Mouse (Mus musculus) thymus, postnatal 0 days (tissue): ENCODE measurements around the gene Ambra1. TPM values are rescaled to one million over a fixed set of nuclear protein-coding genes. Genes with fewer than 3 reads are reported as not detected.

Experiments
- DNase-seq: peaks from one replicate; pipeline ENCODE4 v3.0.0-alpha.2; 2015; ENCODE audit warnings: low spot score
- polyA plus RNA-seq: library from polyadenylated mRNA; unstranded; fragments of >200 nt; fragmentation: Nextera tagmentation; extraction: Ambion mirVana; gene quantifications from 2 replicates; pipeline ENCODE4 v1.2.1, GENCODE M21; 2015

Gene Ambra1
- 12.7 and 13.0 TPM in 2 replicates for polyA plus RNA-seq

- DNase-seq, result peak; percentile 90
Observed at GRCm38 (mm10) chr2:91729971-91730821, at the start of gene Ambra1. Gene Ambra1 (plus strand): TSS chr2:91730134.

- DNase-seq, result peak; percentile 51
Observed at GRCm38 (mm10) chr2:91682850-91683249, 47.1 kb upstream of the Ambra1 start.

GRCm38 (mm10) chr2:91683919-91684318 is 46.0 kb upstream of the Ambra1 start:
- no peak for DNase-seq

GRCm38 (mm10) chr2:91689452-91689851 is 40.5 kb upstream of the Ambra1 start:
- no peak for DNase-seq

DNA sequence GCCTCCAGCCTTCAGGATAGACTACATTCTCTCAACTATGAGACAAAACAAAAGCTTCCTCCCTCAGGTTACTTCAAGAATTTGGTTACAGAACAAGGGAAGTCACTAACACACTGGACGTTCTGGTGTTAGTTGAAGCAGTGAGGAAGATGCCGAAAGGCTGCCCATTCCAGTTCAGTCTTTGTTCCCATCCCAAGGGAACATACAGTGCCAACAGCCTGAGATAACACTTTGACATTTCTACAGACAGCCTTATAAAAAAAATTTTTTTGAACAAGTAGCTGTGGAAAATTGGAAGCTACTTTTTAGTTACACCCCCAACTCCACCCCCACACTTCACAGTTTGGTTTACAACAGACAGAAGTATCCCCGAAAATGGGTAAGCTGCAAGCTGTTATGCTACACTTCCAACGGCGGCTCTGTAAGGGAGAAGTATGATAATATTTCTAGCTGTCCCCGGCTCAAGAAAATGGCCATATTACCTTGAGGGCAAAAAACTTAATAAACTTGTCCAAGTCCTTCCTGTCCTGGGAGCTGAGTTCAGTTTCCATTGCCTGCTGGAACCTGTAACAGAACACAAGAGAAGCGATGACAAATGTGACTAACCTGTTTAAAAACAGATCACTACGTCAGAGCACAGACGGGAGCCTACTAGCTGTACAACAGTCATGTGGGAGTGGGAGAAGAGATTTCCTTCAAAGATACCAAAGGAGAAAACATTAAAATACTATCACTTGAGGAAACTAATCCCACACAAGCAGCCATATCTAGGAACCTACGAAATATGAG is 34.3 kb upstream of the Ambra1 start:
- DNase-seq, result no peak

DNA sequence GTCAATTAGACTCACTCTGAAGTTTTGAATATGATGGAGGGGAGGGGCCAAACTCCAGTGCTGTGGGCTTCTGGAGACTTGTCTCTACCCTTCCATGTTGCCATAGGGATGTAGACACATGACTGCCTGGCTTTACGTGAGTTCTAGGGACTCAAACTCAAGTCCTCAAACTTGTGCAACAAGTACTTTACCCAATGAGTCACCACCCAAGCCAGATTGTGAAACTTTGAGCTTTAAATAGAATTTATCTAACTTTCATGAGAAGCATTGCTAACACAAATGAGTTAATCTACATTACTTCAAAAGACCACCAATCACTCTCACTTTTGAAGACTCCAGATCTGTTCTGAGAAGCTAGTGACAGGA is 33.7 kb upstream of the Ambra1 start:
- DNase-seq, result no peak

DNA sequence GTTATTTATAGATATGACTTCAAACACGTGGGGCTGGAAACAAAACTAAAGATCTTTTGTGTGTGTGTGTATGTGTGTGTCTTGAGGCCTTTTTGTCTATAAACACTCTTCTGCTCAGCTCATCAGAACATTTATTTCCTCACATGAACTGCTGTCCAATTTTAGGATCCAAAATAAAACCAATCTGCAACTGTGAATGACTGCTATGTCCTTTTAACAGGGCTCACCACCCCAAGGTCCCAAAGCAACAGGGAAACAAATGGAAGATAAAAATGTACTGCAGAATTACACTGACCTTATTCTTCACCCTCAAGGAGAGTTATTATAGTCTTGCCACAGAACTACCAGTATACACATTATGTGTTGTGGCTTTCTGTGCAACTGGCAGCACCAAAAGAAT is 30.7 kb upstream of the Ambra1 start:
- no peak for DNase-seq

DNA sequence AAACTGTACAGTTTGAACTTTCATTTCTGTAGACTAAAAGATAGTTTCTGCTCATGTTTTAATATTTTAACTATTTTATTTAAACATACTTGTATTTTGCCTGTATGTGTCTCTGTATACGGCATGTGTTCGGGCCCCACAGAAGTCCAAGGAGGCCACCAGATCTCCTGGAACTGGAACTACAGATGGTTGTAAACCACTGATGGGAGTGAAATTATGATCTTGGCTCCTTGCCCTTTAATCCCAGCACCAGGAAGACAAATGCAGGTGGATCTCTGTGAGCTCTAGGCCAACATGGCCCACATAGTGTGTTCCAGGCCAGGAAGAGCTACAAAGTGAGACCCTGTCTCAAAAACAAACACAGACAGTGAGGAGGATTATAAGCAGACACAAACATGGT is 28.6 kb upstream of the Ambra1 start:
- DNase-seq, result no peak

GRCm38 (mm10) chr2:91705736-91706135 is 24.2 kb upstream of the Ambra1 start:
- no peak for DNase-seq

DNA sequence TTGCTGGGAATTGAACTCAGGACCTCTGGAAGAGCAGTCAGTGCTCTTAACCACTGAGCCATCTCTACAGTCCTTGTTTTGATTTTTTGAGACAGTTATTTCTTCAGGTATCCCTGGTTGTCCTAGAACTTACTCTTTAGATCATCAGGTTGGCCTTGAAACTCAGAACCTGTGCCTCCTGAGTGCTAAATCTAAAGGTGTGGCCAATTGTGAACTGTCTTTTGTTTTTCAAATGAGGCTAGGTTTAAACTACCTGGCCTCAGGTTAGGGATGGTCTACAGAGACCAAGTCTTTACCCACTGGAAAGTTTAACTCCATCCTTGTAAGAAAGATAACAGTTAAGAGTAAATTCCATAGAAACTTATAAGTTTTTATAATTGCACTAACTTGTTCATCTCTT is 23.5 kb upstream of the Ambra1 start:
- no peak for DNase-seq

GRCm38 (mm10) chr2:91708361-91708760 is 21.6 kb upstream of the Ambra1 start:
- DNase-seq, result no peak

GRCm38 (mm10) chr2:91710272-91711234 is 19.4 kb upstream of the Ambra1 start, which contains the start of the genes Atg13 and Harbi1:
Gene Atg13 (minus strand): TSS chr2:91710576.
Gene Harbi1 (plus strand): TSS chr2:91710852.
- peak; percentile 95 for DNase-seq

GRCm38 (mm10) chr2:91711256-91711925 is 18.5 kb upstream of the Ambra1 start:
- DNase-seq, result no peak

DNA sequence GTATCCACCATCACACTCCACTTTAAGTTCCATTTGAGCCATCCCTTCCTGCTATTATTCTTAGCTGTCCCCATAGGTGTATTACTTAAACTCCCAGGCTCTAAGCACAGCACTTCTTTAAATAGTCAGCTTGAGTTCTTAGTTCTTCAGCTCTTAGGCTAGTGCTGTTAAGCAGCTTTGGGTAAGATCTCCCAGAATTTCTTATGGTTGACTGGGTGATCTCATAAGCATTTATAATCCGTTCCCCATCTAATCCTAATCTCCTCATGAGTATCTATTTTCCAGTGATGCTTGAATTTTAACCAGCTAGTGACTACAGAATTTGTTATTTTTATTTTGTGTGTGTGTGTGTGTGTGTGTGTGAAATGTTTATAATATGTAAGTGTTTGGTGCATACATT is 15.0 kb upstream of the Ambra1 start:
- no peak for DNase-seq

- DNase-seq, result no peak
Observed at GRCm38 (mm10) chr2:91718276-91718675, 11.7 kb upstream of the Ambra1 start.

GRCm38 (mm10) chr2:91723382-91723781 is 6.6 kb upstream of the Ambra1 start:
- no peak for DNase-seq

GRCm38 (mm10) chr2:91723951-91724350 is 6.0 kb upstream of the Ambra1 start:
- DNase-seq, result no peak

DNA sequence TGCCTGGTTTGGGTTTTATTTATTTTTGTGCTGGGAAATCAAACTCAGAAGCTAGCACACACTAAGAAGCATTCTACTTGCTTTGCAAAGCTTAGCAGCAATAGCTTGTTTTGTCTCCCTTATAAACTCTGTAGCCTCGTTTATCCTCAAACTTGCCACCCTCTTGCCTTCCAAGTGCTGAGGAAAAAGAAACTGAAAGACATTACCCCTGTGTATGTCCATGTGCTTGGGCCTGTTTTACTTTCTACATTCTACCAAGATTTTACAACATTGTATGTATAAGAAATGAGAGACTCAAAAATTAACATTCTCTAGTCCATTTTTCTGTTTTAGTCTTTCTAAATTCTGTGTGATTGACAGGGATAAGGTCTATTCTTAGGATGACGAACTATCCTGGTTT is 5.2 kb upstream of the Ambra1 start:
- no peak for DNase-seq

GRCm38 (mm10) chr2:91725476-91725875 is 4.5 kb upstream of the Ambra1 start:
- peak; percentile 58 for DNase-seq

DNA sequence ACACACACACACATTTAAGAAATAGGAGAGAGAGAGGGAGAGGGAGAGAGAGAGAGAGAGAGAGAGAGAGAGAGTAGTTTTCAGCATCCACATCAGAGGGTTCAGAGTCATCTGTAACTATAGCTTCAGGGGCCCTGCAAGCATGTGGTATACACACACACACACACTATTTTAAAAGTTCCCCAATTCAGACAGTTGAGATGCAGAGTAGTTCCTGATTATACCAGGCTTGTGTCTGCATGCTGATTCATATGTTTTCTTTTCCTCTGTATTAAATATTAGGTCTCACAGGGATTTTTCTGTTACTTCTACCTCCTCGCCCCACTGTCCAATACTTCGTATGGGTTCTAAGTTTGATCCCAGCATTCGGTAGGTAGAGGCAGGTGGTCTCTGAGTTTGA is 2.9 kb upstream of the Ambra1 start:
- no peak for DNase-seq

DNA sequence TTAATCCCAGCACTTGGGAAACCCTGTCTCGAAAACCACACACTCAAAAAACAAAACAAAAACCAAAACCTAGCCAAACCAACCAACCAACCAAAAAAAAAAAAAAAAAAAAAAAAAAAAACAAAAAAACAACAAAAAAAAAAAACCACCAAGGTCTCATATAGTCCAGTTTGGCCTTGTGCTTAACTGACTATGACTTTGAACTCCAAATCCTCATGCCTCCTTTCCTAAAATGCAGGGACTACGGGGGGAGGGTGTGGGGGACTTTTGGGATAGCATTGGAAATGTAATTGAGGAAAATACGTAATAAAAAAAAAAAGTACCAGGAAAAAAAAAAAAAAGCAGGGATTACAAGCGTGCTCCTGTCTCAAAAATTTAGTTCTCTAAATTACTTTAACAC is 363 bp upstream of the Ambra1 start:
- no peak for DNase-seq
